Mouse (Mus musculus): ENCODE measurements around the gene Txlna. TPM values are rescaled to one million over a fixed set of nuclear protein-coding genes. Genes with fewer than 3 reads are reported as not detected.

Gene Txlna
- polyA plus RNA-seq, 1 experiment from 2014 or later = 37.6 TPM

- TF ChIP-seq CTCF (IDR thresholded peaks at IDR 0.05) (peak; percentile 35), EP300 (IDR thresholded peaks at IDR 0.05) (no peak)
- Histone ChIP-seq H3K4me3 (ENCODE audit: low read depth, low read length) (peak within 1 kb of the TSS; percentile 72), H3K36me3 (ENCODE audit: insufficient read depth, low read length) (0 out of 2 replicates have a peak, but pooled peaks cover 6% of the 10 kb centered on the region), H3K9me3 (ENCODE audit: low read length) (no peaks in the 10 kb centered on the region), H3K9ac (replicated peaks; ENCODE audit: low read depth) (peak within 1 kb of the TSS; percentile 88), H3K27ac (ENCODE audit: low read length) (peak within 1 kb of the TSS; percentile 95), H3K4me1 (ENCODE audit: insufficient read depth, low read depth, low read length) (peaks cover 3% of the 10 kb centered on the region; the same call in 1 of the 2 replicates), H3K27me3 (replicated peaks; ENCODE audit: insufficient read depth, low read length) (no peaks in the 10 kb centered on the region), H3K4me2 (replicated peaks; ENCODE audit: low read depth, low read length) (peak within 1 kb of the TSS; percentile 75)
- WGBS = under 1% methylated on average over 65 of the region's 65 CpGs
- ATAC-seq (peak; percentile 95), DNase-seq (ENCODE audit: low spot score) (peak; percentile 97)
Observed at GRCm38 (mm10) chr4:129672083-129672877, 31.4 kb upstream of the Txlna start, which contains the start of gene Kpna6. Kpna6 (minus strand) TSS chr4:129672767.

- no peaks in the 10 kb centered on the region for H3K27me3 ChIP-seq (replicated peaks; ENCODE audit: insufficient read depth, low read length)
- H3K9ac ChIP-seq (replicated peaks; ENCODE audit: low read depth) = peak overlapping the region; percentile 88
- no peaks in the 10 kb centered on the region for H3K9me3 ChIP-seq (ENCODE audit: low read length)
- H3K4me1 ChIP-seq (ENCODE audit: insufficient read depth, low read depth, low read length) = peaks cover 3% of the 10 kb centered on the region; the same call in 1 of the 2 replicates
- DNase-seq (ENCODE audit: low spot score) (peak; percentile 72), ATAC-seq (peak; percentile 56)
- WGBS = 7% methylated on average over 12 of the region's 12 CpGs
- TF ChIP-seq EP300 (IDR thresholded peaks at IDR 0.05) (no peak), CTCF (IDR thresholded peaks at IDR 0.05) (peak; percentile 80)
- H3K36me3 ChIP-seq (ENCODE audit: insufficient read depth, low read length) = 0 out of 2 replicates have a peak, but pooled peaks cover 3% of the 10 kb centered on the region
- H3K27ac ChIP-seq (ENCODE audit: low read length) = peak overlapping the region; percentile 95
- peak overlapping the region; percentile 75 for H3K4me2 ChIP-seq (replicated peaks; ENCODE audit: low read depth, low read length)
- H3K4me3 ChIP-seq (ENCODE audit: low read depth, low read length) = peak overlapping the region; percentile 72
Observed at GRCm38 (mm10) chr4:129671491-129672082, 30.7 kb upstream of the Txlna start.

- Histone ChIP-seq H3K27ac (ENCODE audit: low read length) (no peak overlapping the region), H3K4me3 (ENCODE audit: low read depth, low read length) (no peak overlapping the region), H3K9ac (replicated peaks; ENCODE audit: low read depth) (no peak overlapping the region), H3K36me3 (ENCODE audit: insufficient read depth, low read length) (peaks cover 16% of the 10 kb centered on the region; the same call in 1 of the 2 replicates), H3K27me3 (replicated peaks; ENCODE audit: insufficient read depth, low read length) (no peaks in the 10 kb centered on the region), H3K4me2 (replicated peaks; ENCODE audit: low read depth, low read length) (no peak overlapping the region), H3K4me1 (ENCODE audit: insufficient read depth, low read depth, low read length) (no peaks in the 10 kb centered on the region), H3K9me3 (ENCODE audit: low read length) (no peaks in the 10 kb centered on the region)
- DNase-seq (ENCODE audit: low spot score) (no peak), ATAC-seq (no peak)
- TF ChIP-seq EP300 (IDR thresholded peaks at IDR 0.05) (no peak), CTCF (IDR thresholded peaks at IDR 0.05) (no peak)
- 85% methylated on average over 3 of the region's 3 CpGs for WGBS
Observed at GRCm38 (mm10) chr4:129662255-129662813, 21.5 kb upstream of the Txlna start.

GRCm38 (mm10) chr4:129661584-129661983, 20.7 kb upstream of the Txlna start:
- ATAC-seq = no peak
- TF ChIP-seq CTCF (IDR thresholded peaks at IDR 0.05) (no peak), EP300 (IDR thresholded peaks at IDR 0.05) (no peak)
- peaks cover 20% of the 10 kb centered on the region; the same call in 1 of the 2 replicates for H3K36me3 ChIP-seq (ENCODE audit: insufficient read depth, low read length)

GRCm38 (mm10) chr4:129654770-129655169, 13.9 kb upstream of the Txlna start:
- Histone ChIP-seq H3K4me2 (replicated peaks; ENCODE audit: low read depth, low read length) (no peak overlapping the region), H3K27me3 (replicated peaks; ENCODE audit: insufficient read depth, low read length) (no peaks in the 10 kb centered on the region), H3K4me1 (ENCODE audit: insufficient read depth, low read depth, low read length) (no peaks in the 10 kb centered on the region), H3K9ac (replicated peaks; ENCODE audit: low read depth) (no peak overlapping the region), H3K36me3 (ENCODE audit: insufficient read depth, low read length) (peaks cover 62% of the 10 kb centered on the region), H3K27ac (ENCODE audit: low read length) (no peak overlapping the region), H3K9me3 (ENCODE audit: low read length) (no peaks in the 10 kb centered on the region), H3K4me3 (ENCODE audit: low read depth, low read length) (no peak overlapping the region)
- DNase-seq (ENCODE audit: low spot score) = no peak
- 93% methylated on average over 14 of the region's 14 CpGs for WGBS
- ATAC-seq = no peak
- TF ChIP-seq EP300 (IDR thresholded peaks at IDR 0.05) (no peak), CTCF (IDR thresholded peaks at IDR 0.05) (no peak)

More at GRCm38 (mm10) chr4:129661584-129661983, 20.7 kb upstream of the Txlna start:
- 89% methylated on average over 3 of the region's 3 CpGs for WGBS
- no peaks in the 10 kb centered on the region for H3K4me1 ChIP-seq (ENCODE audit: insufficient read depth, low read depth, low read length)
- no peaks in the 10 kb centered on the region for H3K27me3 ChIP-seq (replicated peaks; ENCODE audit: insufficient read depth, low read length)
- no peaks in the 10 kb centered on the region for H3K9me3 ChIP-seq (ENCODE audit: low read length)
- H3K4me2 ChIP-seq (replicated peaks; ENCODE audit: low read depth, low read length) = no peak overlapping the region
- no peak overlapping the region for H3K9ac ChIP-seq (replicated peaks; ENCODE audit: low read depth)
- H3K4me3 ChIP-seq (ENCODE audit: low read depth, low read length) = no peak overlapping the region
- no peak overlapping the region for H3K27ac ChIP-seq (ENCODE audit: low read length)
- DNase-seq (ENCODE audit: low spot score) = no peak

- WGBS = 93% methylated on average over 8 of the region's 8 CpGs
- H3K4me3 ChIP-seq (ENCODE audit: low read depth, low read length) = no peak overlapping the region
- no peak overlapping the region for H3K4me2 ChIP-seq (replicated peaks; ENCODE audit: low read depth, low read length)
- no peak for ATAC-seq
- TF ChIP-seq CTCF (IDR thresholded peaks at IDR 0.05) (no peak), EP300 (IDR thresholded peaks at IDR 0.05) (no peak)
- H3K27ac ChIP-seq (ENCODE audit: low read length) = no peak overlapping the region
- peaks cover 76% of the 10 kb centered on the region for H3K36me3 ChIP-seq (ENCODE audit: insufficient read depth, low read length)
- no peak overlapping the region for H3K9ac ChIP-seq (replicated peaks; ENCODE audit: low read depth)
- DNase-seq (ENCODE audit: low spot score) = no peak
- no peaks in the 10 kb centered on the region for H3K27me3 ChIP-seq (replicated peaks; ENCODE audit: insufficient read depth, low read length)
- H3K9me3 ChIP-seq (ENCODE audit: low read length) = no peaks in the 10 kb centered on the region
- no peaks in the 10 kb centered on the region for H3K4me1 ChIP-seq (ENCODE audit: insufficient read depth, low read depth, low read length)
Observed at GRCm38 (mm10) chr4:129650359-129650758, 9.5 kb upstream of the Txlna start.
